Mouse (Mus musculus) MEL (cell line): ENCODE measurements around the gene Thap4. TPM values are rescaled to one million over a fixed set of nuclear protein-coding genes. Genes with fewer than 3 reads are reported as not detected.
A peak's percentile ranks its signal among the peaks of the same experiment; 100 is the strongest.

ENCODE experiments used
- DNase-seq: peaks from one replicate; pipeline ENCODE4 v3.0.0; 2011; ENCODE audit warnings: low read depth, low spot score
- H3K27ac ChIP-seq: 2 replicates; pipeline ENCODE4 v1.5.1; 2012; ENCODE audit warnings: low read depth, mild to moderate bottlenecking, control low read depth, low read length, moderate library complexity; ENCODE audit not compliant: control insufficient read depth
- H3K27me3 ChIP-seq, 2 experiments: fragments of 150-350 bp in 1 of 2; sonication (generic) in 1 of 2; 2 replicates each; pipeline ENCODE4 v1.6.1; 2012; ENCODE audit warnings: low read length in 2 of 2, mild to moderate bottlenecking in 2 of 2, improper control_type of control experiment in 1 of 2, moderate library complexity in 1 of 2; ENCODE audit not compliant: insufficient read depth in 2 of 2, control insufficient read depth in 1 of 2
- H3K36me3 ChIP-seq, 2 experiments: 2 replicates each; pipeline ENCODE4 v1.6.1; 2012 to 2014; ENCODE audit warnings: low read length in 2 of 2, improper control_type of control experiment in 1 of 2, inconsistent platforms in 1 of 2, mild to moderate bottlenecking in 1 of 2; ENCODE audit not compliant: insufficient read depth in 2 of 2, control insufficient read depth in 1 of 2
- H3K4me1 ChIP-seq, 2 experiments: fragments of 150-350 bp in 1 of 2; sonication (generic) in 1 of 2; 2 replicates each; pipeline ENCODE4 v1.6.1; 2012; ENCODE audit warnings: low read length in 2 of 2, improper control_type of control experiment in 1 of 2, mild to moderate bottlenecking in 1 of 2; ENCODE audit not compliant: insufficient read depth in 2 of 2, control insufficient read depth in 1 of 2
- H3K4me3 ChIP-seq, 2 experiments: fragments of 150-350 bp in 1 of 2; sonication (generic) in 1 of 2; 2 replicates each; pipeline ENCODE4 v1.5.1; 2012; ENCODE audit warnings: low read depth in 2 of 2, low read length in 2 of 2, mild to moderate bottlenecking in 2 of 2, moderate library complexity in 2 of 2, control low read depth in 1 of 2, improper control_type of control experiment in 1 of 2; ENCODE audit not compliant: control insufficient read depth in 1 of 2, insufficient read depth in 1 of 2
- H3K79me2 ChIP-seq: 2 replicates; pipeline ENCODE4 v1.6.1; 2012; ENCODE audit warnings: mild to moderate bottlenecking, low read length, moderate library complexity; ENCODE audit not compliant: control insufficient read depth, poor library complexity, insufficient read depth
- H3K9ac ChIP-seq: 2 replicates; pipeline ENCODE4 v1.6.1; 2012; ENCODE audit warnings: low read depth, mild to moderate bottlenecking, control low read depth, low read length, moderate library complexity; ENCODE audit not compliant: control insufficient read depth, poor library complexity, severe bottlenecking
- H3K9me3 ChIP-seq: fragments of 150-350 bp; sonication (generic); replicated peaks from 2 replicates; pipeline ENCODE4 v1.6.1; 2012; ENCODE audit warnings: mild to moderate bottlenecking, low read length, improper control_type of control experiment, moderate library complexity; ENCODE audit not compliant: insufficient read depth
- BHLHE40 ChIP-seq: IDR thresholded peaks from 2 replicates; pipeline ENCODE4 v1.6.1; 2012; ENCODE audit warnings: low read depth, mild to moderate bottlenecking, inconsistent platforms, low read length, improper control_type of control experiment, borderline replicate concordance
- CHD1 ChIP-seq: IDR thresholded peaks from 2 replicates; pipeline ENCODE4 v1.6.1; 2012; ENCODE audit warnings: low read depth, mild to moderate bottlenecking, inconsistent platforms, low read length, improper control_type of control experiment
- E2F4 ChIP-seq: IDR thresholded peaks from 2 replicates; pipeline ENCODE4 v1.6.1; 2011; ENCODE audit warnings: low read depth, low read length, improper control_type of control experiment, borderline replicate concordance
- ELF1 ChIP-seq: IDR thresholded peaks from 2 replicates; pipeline ENCODE4 v1.6.1; 2014; ENCODE audit warnings: low read depth, mild to moderate bottlenecking, inconsistent platforms, low read length, improper control_type of control experiment, moderate library complexity
- EP300 ChIP-seq, 2 experiments: IDR thresholded peaks; 2 replicates each; pipeline ENCODE4 v1.6.1; 2011; ENCODE audit warnings: improper control_type of control experiment in 2 of 2, low read length in 2 of 2, low read depth in 1 of 2, mild to moderate bottlenecking in 1 of 2
- GABPA ChIP-seq: IDR thresholded peaks from 2 replicates; pipeline ENCODE4 v1.6.1; 2012; ENCODE audit warnings: low read depth, mild to moderate bottlenecking, inconsistent platforms, low read length, improper control_type of control experiment, moderate library complexity
- GATA1 ChIP-seq: IDR thresholded peaks from 2 replicates; pipeline ENCODE4 v1.6.1; 2011; ENCODE audit warnings: low read depth, low read length, improper control_type of control experiment
- HCFC1 ChIP-seq: IDR thresholded peaks from 2 replicates; pipeline ENCODE4 v1.6.1; 2012; ENCODE audit warnings: low read depth, mild to moderate bottlenecking, inconsistent platforms, low read length, improper control_type of control experiment, moderate library complexity
- JUND ChIP-seq: IDR thresholded peaks from 2 replicates; pipeline ENCODE4 v1.6.1; 2011; ENCODE audit warnings: low read depth, mild to moderate bottlenecking, improper control_type of control experiment, low read length
- KAT2A ChIP-seq: conservative IDR thresholded peaks from 2 replicates; pipeline ENCODE4 v1.6.1; 2012; ENCODE audit warnings: low read depth, low read length, improper control_type of control experiment, inconsistent platforms
- MAFK ChIP-seq: IDR thresholded peaks from 2 replicates; pipeline ENCODE4 v1.6.1; 2011; ENCODE audit warnings: low read depth, mild to moderate bottlenecking, low read length, improper control_type of control experiment, borderline replicate concordance
- MAZ ChIP-seq: IDR thresholded peaks from 2 replicates; pipeline ENCODE4 v1.6.1; 2012; ENCODE audit warnings: low read depth, mild to moderate bottlenecking, inconsistent platforms, low read length, improper control_type of control experiment
- MEF2A ChIP-seq: IDR thresholded peaks from 2 replicates; pipeline ENCODE4 v1.6.1; 2014; ENCODE audit warnings: low read depth, mild to moderate bottlenecking, inconsistent platforms, low read length, improper control_type of control experiment; ENCODE audit not compliant: poor library complexity, insufficient replicate concordance, severe bottlenecking; ENCODE audit errors: extremely low read depth
- MYB ChIP-seq: IDR thresholded peaks from 2 replicates; pipeline ENCODE4 v1.6.1; 2011; ENCODE audit warnings: mild to moderate bottlenecking, low read depth, low read length, improper control_type of control experiment
- MYC ChIP-seq: IDR thresholded peaks from 2 replicates; pipeline ENCODE4 v1.6.1; 2011; ENCODE audit warnings: low read depth, mild to moderate bottlenecking, low read length, improper control_type of control experiment, moderate library complexity
- POLR2A ChIP-seq, 2 experiments: IDR thresholded peaks; 2 replicates each; pipeline ENCODE4 v1.6.1; 2011 to 2012; ENCODE audit warnings: low read length in 2 of 2, mild to moderate bottlenecking in 2 of 2, control low read depth in 1 of 2, improper control_type of control experiment in 1 of 2, low read depth in 1 of 2, moderate library complexity in 1 of 2; ENCODE audit not compliant: control insufficient read depth in 1 of 2, insufficient read depth in 1 of 2, poor library complexity in 1 of 2
- POLR2AphosphoS2 ChIP-seq: IDR thresholded peaks from 2 replicates; pipeline ENCODE4 v1.6.1; 2011; ENCODE audit warnings: low read length, improper control_type of control experiment
- POLR2AphosphoS5 ChIP-seq: IDR thresholded peaks from 2 replicates; pipeline ENCODE4 v1.6.1; 2012; ENCODE audit warnings: low read depth, borderline replicate concordance, mild to moderate bottlenecking, inconsistent platforms, low read length, moderate library complexity, mixed read lengths
- RAD21 ChIP-seq: IDR thresholded peaks from 2 replicates; pipeline ENCODE4 v1.6.1; 2011; ENCODE audit warnings: mild to moderate bottlenecking, low read depth, low read length, improper control_type of control experiment
- SMC3 ChIP-seq: IDR thresholded peaks from 2 replicates; pipeline ENCODE4 v1.6.1; 2011; ENCODE audit warnings: low read depth, low read length, improper control_type of control experiment
- TBP ChIP-seq: IDR thresholded peaks from 2 replicates; pipeline ENCODE4 v1.8.0; 2011; ENCODE audit warnings: low read depth, low read length, improper control_type of control experiment
- USF1 ChIP-seq: IDR thresholded peaks from 2 replicates; pipeline ENCODE4 v1.6.1; 2014; ENCODE audit warnings: low read depth, mild to moderate bottlenecking, inconsistent platforms, low read length, improper control_type of control experiment, moderate library complexity
- USF2 ChIP-seq, 2 experiments: IDR thresholded peaks; 2 replicates each; pipeline ENCODE4 v1.6.1; 2011 to 2012; ENCODE audit warnings: improper control_type of control experiment in 2 of 2, low read length in 2 of 2, borderline replicate concordance in 1 of 2, inconsistent platforms in 1 of 2, low read depth in 1 of 2, mild to moderate bottlenecking in 1 of 2; ENCODE audit not compliant: insufficient read depth in 1 of 2
- ZNF384 ChIP-seq: IDR thresholded peaks from 2 replicates; pipeline ENCODE4 v1.6.1; 2012; ENCODE audit warnings: low read depth, mild to moderate bottlenecking, inconsistent platforms, low read length, improper control_type of control experiment
- polyA plus RNA-seq, 2 experiments: library from polyadenylated mRNA; stranded (reverse) in 1 of 2; unstranded in 1 of 2; fragments of >175 nt in 1 of 2; fragments of >200 nt in 1 of 2; gene quantifications; 2 replicates each; pipeline versions ENCODE4 v1.2.1 to v1.2.4; 2012; ENCODE audit warnings: low replicate concordance in 2 of 2, low read depth in 1 of 2; ENCODE audit not compliant: insufficient read length in 2 of 2, insufficient read depth in 1 of 2, missing spikeins in 1 of 2
- total RNA-seq: library from RNA; depleted of rRNA; stranded (reverse); fragments of 300-350 nt; gene quantifications from 2 replicates; pipeline ENCODE4 v1.2.3, GENCODE M21; 2012

The Thap4 gene
- total and polyA plus RNA-seq, 3 experiments: 81.8 to 117 TPM; not detected in 1

GRCm38 (mm10) chr1:93748539-93748938 lies 6.1 kb downstream of the Thap4 start:
- DNase-seq: no peak
- Histone ChIP-seq H3K4me1 (peaks cover 5 to 8% of the 10 kb centered on the region in 2 experiments; a peak in 3 of 4 replicates), H3K27me3 (no peaks in the 10 kb centered on the region), H3K79me2 (peaks cover 9% of the 10 kb centered on the region), H3K9ac (no peak overlapping the region), H3K36me3 (peaks cover 7 to 12% of the 10 kb centered on the region in 2 experiments), H3K27ac (no peak overlapping the region), H3K9me3 (no peaks in the 10 kb centered on the region), H3K4me3 (no peak overlapping the region)
- TF ChIP-seq MEF2A: no peak
- TF ChIP-seq USF2 (IDR thresholded peaks at IDR 0.05; ENCODE audit: borderline replicate concordance in 1 of 2, insufficient read depth in 1 of 2, low read depth in 1 of 2, low read length in 2 of 2): no peak
- TF ChIP-seq ELF1: no peak
- no peak for TF ChIP-seq CHD1
- no peak for TF ChIP-seq JUND
- TF ChIP-seq GABPA: no peak
- TF ChIP-seq ZNF384: no peak
- TF ChIP-seq EP300 (IDR thresholded peaks at IDR 0.05; ENCODE audit: low read depth in 1 of 2, low read length in 2 of 2): no peak
- no peak for TF ChIP-seq TBP
- no peak for TF ChIP-seq POLR2A (IDR thresholded peaks at IDR 0.05; ENCODE audit: control insufficient read depth in 1 of 2, insufficient read depth in 1 of 2, low read depth in 1 of 2, low read length in 2 of 2, poor library complexity in 1 of 2)
- no peak for TF ChIP-seq BHLHE40
- TF ChIP-seq MAZ: no peak
- TF ChIP-seq SMC3: no peak
- TF ChIP-seq USF1: no peak
- no peak for TF ChIP-seq E2F4
- no peak for TF ChIP-seq MYC
- TF ChIP-seq MYB: no peak
- TF ChIP-seq POLR2AphosphoS2: no peak
- TF ChIP-seq MAFK: no peak

- Histone ChIP-seq H3K27me3 (no peaks in the 10 kb centered on the region), H3K4me1 (peaks cover 13 to 16% of the 10 kb centered on the region in 2 experiments), H3K27ac (no peak overlapping the region), H3K9me3 (no peaks in the 10 kb centered on the region), H3K79me2 (peaks cover 9% of the 10 kb centered on the region), H3K9ac (no peak overlapping the region), H3K4me3 (no peak overlapping the region), H3K36me3 (peaks cover 7 to 20% of the 10 kb centered on the region in 2 experiments)
- DNase-seq: peak; percentile 57
- TF ChIP-seq GATA1 (no peak), POLR2AphosphoS5 (no peak), MYC (no peak), KAT2A (no peak), RAD21 (no peak), HCFC1 (no peak), POLR2A (IDR thresholded peaks at IDR 0.05; ENCODE audit: control insufficient read depth in 1 of 2, insufficient read depth in 1 of 2, low read depth in 1 of 2, low read length in 2 of 2, poor library complexity in 1 of 2) (no peak)
- TF ChIP-seq, all 39 proteins: peak for 0
Observed at GRCm38 (mm10) chr1:93746179-93746578, 8.5 kb downstream of the Thap4 start.
